Mouse (Mus musculus) midbrain, embryonic 16.5 days (tissue): ENCODE results near the gene Ctnna3. TPM values are rescaled to one million over a fixed set of nuclear protein-coding genes. Genes with fewer than 3 reads are reported as not detected.
A peak's percentile ranks its signal among the peaks of the same experiment; 100 is the strongest.

Experiments
- ATAC-seq: fragments of 200-750 bp; cut with Nextera tagmentation; 2 replicates; pipeline ENCODE4 v1.8.0; 2017; ENCODE audit warnings: moderate TSS enrichment
- H3K27ac ChIP-seq: fragments of 300-500 bp; sonication (generic); 2 replicates; pipeline ENCODE4 v1.5.1; 2014; ENCODE audit warnings: mild to moderate bottlenecking, low read length, mixed read lengths
- H3K27me3 ChIP-seq: fragments of 300-500 bp; sonication (generic); 2 replicates; pipeline ENCODE4 v1.6.1; 2014; ENCODE audit warnings: low read depth, low read length, mixed read lengths; ENCODE audit not compliant: control insufficient read depth, insufficient read depth
- H3K36me3 ChIP-seq: fragments of 300-500 bp; sonication (generic); 2 replicates; pipeline ENCODE4 v1.6.1; 2014; ENCODE audit warnings: mild to moderate bottlenecking, low read length, moderate library complexity, mixed read lengths; ENCODE audit not compliant: control insufficient read depth, insufficient read depth
- H3K4me1 ChIP-seq: fragments of 300-500 bp; sonication (generic); 2 replicates; pipeline ENCODE4 v1.6.1; 2014; ENCODE audit warnings: mild to moderate bottlenecking, low read length, mixed read lengths; ENCODE audit not compliant: control insufficient read depth, insufficient read depth
- H3K4me2 ChIP-seq: fragments of 300-500 bp; sonication (generic); 2 replicates; pipeline ENCODE4 v1.6.1; 2014; ENCODE audit warnings: mild to moderate bottlenecking, low read length, mixed read lengths
- H3K4me3 ChIP-seq: fragments of 300-500 bp; sonication (generic); 2 replicates; pipeline ENCODE4 v1.5.1; 2014; ENCODE audit warnings: low read depth, mild to moderate bottlenecking, low read length, moderate library complexity, mixed read lengths
- H3K9ac ChIP-seq: fragments of 300-500 bp; sonication (generic); 2 replicates; pipeline ENCODE4 v1.6.1; 2014; ENCODE audit warnings: low read depth, low read length, mixed read lengths
- H3K9me3 ChIP-seq: fragments of 300-500 bp; sonication (generic); replicated peaks from 2 replicates; pipeline ENCODE4 v1.6.1; 2014; ENCODE audit warnings: mild to moderate bottlenecking, low read length, mixed read lengths; ENCODE audit not compliant: control insufficient read depth, poor library complexity, severe bottlenecking
- WGBS: fragments of 180-500 bp; shearing (Covaris S2); extraction: QIAGEN DNeasy Blood & Tissue Kit; methylation state at CpG from one replicate; pipeline ENCODE4 v1.1.7; 2014; 5-methylcytosine and 5-hydroxymethylcytosine counted together
- polyA plus RNA-seq: library from polyadenylated mRNA; unstranded; fragments of >200 nt; fragmentation: Nextera tagmentation; extraction: Ambion mirVana; gene quantifications from 2 replicates; pipeline ENCODE4 v1.2.1, GENCODE M21; 2015

Gene Ctnna3
- polyA plus RNA-seq, 1 experiment from 2014 or later, result 0.98 TPM

GRCm38 (mm10) chr10:64041892-64042291 is 612.0 kb downstream of the Ctnna3 start:
- Histone ChIP-seq H3K9ac (no peak overlapping the region), H3K36me3 (no peaks in the 10 kb centered on the region), H3K27ac (no peak overlapping the region), H3K27me3 (no peaks in the 10 kb centered on the region), H3K4me1 (no peaks in the 10 kb centered on the region), H3K4me3 (no peak overlapping the region), H3K4me2 (no peak overlapping the region), H3K9me3 (no peaks in the 10 kb centered on the region)
- no peak for ATAC-seq
- 79% methylated on average over 11 of the region's 11 CpGs for WGBS

GRCm38 (mm10) chr10:64049151-64049550 is 619.3 kb downstream of the Ctnna3 start:
- Histone ChIP-seq H3K27me3 (no peaks in the 10 kb centered on the region), H3K9ac (no peak overlapping the region), H3K4me1 (no peaks in the 10 kb centered on the region), H3K27ac (no peak overlapping the region), H3K36me3 (no peaks in the 10 kb centered on the region), H3K4me3 (no peak overlapping the region), H3K4me2 (no peak overlapping the region), H3K9me3 (no peaks in the 10 kb centered on the region)
- WGBS, result 86% methylated on average over 6 of the region's 6 CpGs
- ATAC-seq, result no peak

GRCm38 (mm10) chr10:64049946-64050345 is 620.0 kb downstream of the Ctnna3 start:
- no peaks in the 10 kb centered on the region for H3K9me3 ChIP-seq
- H3K4me3 ChIP-seq, result no peak overlapping the region
- no peaks in the 10 kb centered on the region for H3K4me1 ChIP-seq
- no peak overlapping the region for H3K9ac ChIP-seq
- H3K27ac ChIP-seq, result no peak overlapping the region
- no peak overlapping the region for H3K4me2 ChIP-seq
- 77% methylated on average over 6 of the region's 6 CpGs for WGBS
- ATAC-seq, result no peak
- H3K36me3 ChIP-seq, result no peaks in the 10 kb centered on the region
- no peaks in the 10 kb centered on the region for H3K27me3 ChIP-seq

DNA sequence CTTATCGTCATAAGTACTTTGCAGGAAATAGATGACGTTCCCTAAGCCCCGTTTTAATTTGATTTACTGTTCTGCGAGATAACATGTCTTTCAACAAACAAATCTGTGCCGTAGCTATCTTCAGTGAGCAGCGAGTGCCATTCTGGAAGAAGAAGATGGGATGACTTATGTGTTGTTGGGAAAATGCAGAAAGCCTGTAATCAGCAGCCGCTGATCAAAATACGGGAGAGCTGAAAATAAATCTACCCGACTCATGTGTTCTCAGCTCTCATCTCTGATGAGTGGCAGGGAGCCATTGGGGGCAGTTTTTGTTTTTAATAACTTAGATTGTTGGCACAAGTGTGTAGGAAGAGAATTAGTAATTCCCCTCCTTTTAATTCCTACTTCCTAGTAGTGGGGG is 633.8 kb downstream of the Ctnna3 start:
- ATAC-seq, result no peak
- Histone ChIP-seq H3K4me2 (no peak overlapping the region), H3K27me3 (no peaks in the 10 kb centered on the region), H3K36me3 (no peaks in the 10 kb centered on the region), H3K4me3 (no peak overlapping the region), H3K9me3 (no peaks in the 10 kb centered on the region), H3K27ac (no peak overlapping the region), H3K4me1 (no peaks in the 10 kb centered on the region), H3K9ac (no peak overlapping the region)
- WGBS, result 91% methylated on average over 9 of the region's 9 CpGs

GRCm38 (mm10) chr10:64075944-64076343 is 646.0 kb downstream of the Ctnna3 start:
- Histone ChIP-seq H3K9ac (no peak overlapping the region), H3K9me3 (no peaks in the 10 kb centered on the region), H3K36me3 (no peaks in the 10 kb centered on the region), H3K27me3 (no peaks in the 10 kb centered on the region), H3K27ac (no peak overlapping the region), H3K4me2 (peak overlapping the region; percentile 41), H3K4me3 (no peak overlapping the region), H3K4me1 (peaks cover 13% of the 10 kb centered on the region)
- peak; percentile 75 for ATAC-seq
- WGBS, result 35% methylated on average over 5 of the region's 5 CpGs

DNA sequence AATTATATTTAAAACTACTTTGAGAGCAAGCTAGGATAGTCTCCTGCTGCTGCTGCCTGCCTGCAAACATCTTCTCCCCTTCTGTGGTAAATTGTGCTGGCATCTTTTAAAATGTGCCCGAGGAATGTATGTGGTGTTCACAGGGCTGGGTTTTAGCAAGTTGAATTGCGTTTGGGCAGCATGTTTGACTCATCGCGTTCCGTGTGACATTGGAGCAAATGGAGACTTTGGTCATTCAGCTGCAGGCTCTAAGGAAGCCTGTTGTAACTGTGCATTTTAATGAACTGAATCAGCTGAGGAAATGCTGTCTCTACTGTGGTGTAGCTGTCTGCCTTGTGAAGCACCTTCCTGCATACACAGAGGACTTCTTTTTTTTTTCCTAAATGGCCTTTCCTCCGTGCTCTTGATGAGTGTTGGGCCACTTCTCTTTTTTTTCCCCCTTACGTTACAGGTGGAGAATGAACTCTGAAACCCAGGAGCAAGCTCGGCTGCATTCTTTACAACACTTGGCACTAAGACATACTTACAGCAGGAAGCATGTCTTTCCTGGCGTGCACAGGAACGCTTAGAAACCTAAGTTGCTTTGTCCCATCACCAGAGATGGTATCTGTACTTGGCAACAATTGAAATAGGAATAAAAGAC is 646.6 kb downstream of the Ctnna3 start:
- peak; percentile 68 for ATAC-seq
- H3K4me1 ChIP-seq, result peaks cover 13% of the 10 kb centered on the region
- H3K36me3 ChIP-seq, result no peaks in the 10 kb centered on the region
- peak overlapping the region; percentile 41 for H3K4me2 ChIP-seq
- H3K4me3 ChIP-seq, result no peak overlapping the region
- no peaks in the 10 kb centered on the region for H3K27me3 ChIP-seq
- H3K9ac ChIP-seq, result no peak overlapping the region
- WGBS, result 45% methylated on average over 10 of the region's 10 CpGs
- H3K27ac ChIP-seq, result no peak overlapping the region
- no peaks in the 10 kb centered on the region for H3K9me3 ChIP-seq

DNA sequence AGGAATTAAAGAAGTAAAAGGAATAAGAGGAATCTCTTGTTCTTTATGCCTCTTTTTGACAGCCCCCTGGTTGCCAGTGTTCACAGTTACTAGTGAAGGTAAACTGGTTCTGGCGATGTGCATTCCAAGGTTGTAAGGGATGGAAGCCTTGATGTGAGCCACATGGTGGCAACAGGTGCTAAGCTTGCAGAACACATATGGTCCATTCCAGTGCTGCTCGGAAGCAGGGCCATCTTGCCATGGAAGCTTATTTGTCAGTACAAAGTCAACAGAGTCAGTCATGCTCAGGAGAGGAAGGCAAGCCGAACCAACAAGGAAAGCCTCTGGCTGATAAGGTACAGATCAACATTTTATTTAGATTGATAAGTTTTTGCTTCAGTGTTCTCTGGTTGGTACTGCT is 652.4 kb downstream of the Ctnna3 start:
- H3K9ac ChIP-seq, result no peak overlapping the region
- H3K4me1 ChIP-seq, result peaks cover 6% of the 10 kb centered on the region
- H3K27ac ChIP-seq, result no peak overlapping the region
- H3K27me3 ChIP-seq, result no peaks in the 10 kb centered on the region
- ATAC-seq, result no peak
- no peaks in the 10 kb centered on the region for H3K36me3 ChIP-seq
- WGBS, result 92% methylated on average over 3 of the region's 3 CpGs
- no peak overlapping the region for H3K4me2 ChIP-seq
- no peak overlapping the region for H3K4me3 ChIP-seq
- H3K9me3 ChIP-seq, result no peaks in the 10 kb centered on the region

DNA sequence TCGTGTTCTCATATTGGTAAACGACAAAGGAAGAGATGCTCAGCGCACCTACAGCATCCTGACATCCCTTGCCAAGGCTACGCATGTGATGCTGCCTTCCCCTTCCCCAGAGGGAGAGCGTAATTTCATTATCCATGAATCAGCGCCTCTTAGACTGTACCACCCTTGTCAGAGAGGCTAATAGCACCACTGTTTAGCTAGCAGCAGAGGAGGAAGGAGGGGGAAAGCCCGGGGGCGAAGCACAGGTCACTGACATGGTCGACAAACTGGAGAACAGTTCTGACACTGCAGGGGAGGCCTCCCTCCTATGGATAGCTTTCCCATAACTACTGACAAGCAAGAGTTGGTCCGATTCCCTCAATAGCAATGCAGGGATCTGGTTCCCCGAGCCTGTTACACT is 653.9 kb downstream of the Ctnna3 start:
- Histone ChIP-seq H3K4me1 (peaks cover 6% of the 10 kb centered on the region), H3K9me3 (no peaks in the 10 kb centered on the region), H3K36me3 (no peaks in the 10 kb centered on the region), H3K27ac (peak overlapping the region; percentile 10; the same call in 1 of the 2 replicates), H3K27me3 (no peaks in the 10 kb centered on the region), H3K4me3 (peak overlapping the region; percentile 25), H3K4me2 (peak overlapping the region; percentile 56), H3K9ac (peak overlapping the region; percentile 53)
- no peak for ATAC-seq
- 43% methylated on average over 11 of the region's 11 CpGs for WGBS

GRCm38 (mm10) chr10:64084465-64084864 is 654.6 kb downstream of the Ctnna3 start:
- H3K27me3 ChIP-seq, result no peaks in the 10 kb centered on the region
- peaks cover 6% of the 10 kb centered on the region for H3K4me1 ChIP-seq
- peak overlapping the region; percentile 61 for H3K4me2 ChIP-seq
- no peaks in the 10 kb centered on the region for H3K9me3 ChIP-seq
- no peaks in the 10 kb centered on the region for H3K36me3 ChIP-seq
- no peak overlapping the region for H3K9ac ChIP-seq
- H3K4me3 ChIP-seq, result peak overlapping the region; percentile 24
- WGBS, result 35% methylated on average over 4 of the region's 4 CpGs
- H3K27ac ChIP-seq, result no peak overlapping the region
- ATAC-seq, result no peak
